Mouse (Mus musculus) embryonic facial prominence, embryonic 15.5 days (tissue): ENCODE data around the gene Sim2. TPM values are rescaled to one million over a fixed set of nuclear protein-coding genes. Genes with fewer than 3 reads are reported as not detected.

Experiments
- ATAC-seq: fragments of 200-750 bp; cut with Nextera tagmentation; 2 replicates; pipeline ENCODE4 v1.8.0; 2017; ENCODE audit warnings: low read depth, moderate TSS enrichment; ENCODE audit not compliant: insufficient number of reproducible peaks, low FRiP score, low TSS enrichment
- H3K27ac ChIP-seq: fragments of 300-500 bp; sonication (generic); replicated peaks from 2 replicates; pipeline ENCODE4 v1.5.1; 2015; ENCODE audit warnings: mild to moderate bottlenecking, inconsistent platforms
- H3K27me3 ChIP-seq: fragments of 300-500 bp; sonication (generic); 2 replicates; pipeline ENCODE4 v1.6.1; 2015; ENCODE audit warnings: inconsistent platforms
- H3K36me3 ChIP-seq: fragments of 300-500 bp; sonication (generic); 2 replicates; pipeline ENCODE4 v1.6.1; 2015; ENCODE audit warnings: mild to moderate bottlenecking, inconsistent platforms
- H3K4me1 ChIP-seq: fragments of 300-500 bp; sonication (generic); 2 replicates; pipeline ENCODE4 v1.6.1; 2015; ENCODE audit warnings: inconsistent platforms
- H3K4me2 ChIP-seq: fragments of 300-500 bp; sonication (generic); replicated peaks from 2 replicates; pipeline ENCODE4 v1.6.1; 2015; ENCODE audit warnings: mild to moderate bottlenecking, inconsistent platforms
- H3K4me3 ChIP-seq: fragments of 300-500 bp; sonication (generic); replicated peaks from 2 replicates; pipeline ENCODE4 v1.5.1; 2015; ENCODE audit warnings: mild to moderate bottlenecking, inconsistent platforms
- H3K9ac ChIP-seq: fragments of 300-500 bp; sonication (generic); 2 replicates; pipeline ENCODE4 v1.6.1; 2015; ENCODE audit warnings: inconsistent platforms
- H3K9me3 ChIP-seq: fragments of 300-500 bp; sonication (generic); replicated peaks from 2 replicates; pipeline ENCODE4 v1.6.1; 2016; ENCODE audit warnings: inconsistent platforms
- WGBS: fragments of 180-500 bp; shearing (Covaris S2); methylation state at CpG from one replicate; pipeline ENCODE4 v1.1.7; 2015; 5-methylcytosine and 5-hydroxymethylcytosine counted together
- polyA plus RNA-seq: library from polyadenylated mRNA; unstranded; fragments of >200 nt; fragmentation: Nextera tagmentation; extraction: Ambion mirVana; gene quantifications from 2 replicates; pipeline ENCODE4 v1.2.1, GENCODE M21; 2015

Gene Sim2
- polyA plus RNA-seq = 0.85 and 1.0 TPM in 2 replicates

GRCm38 (mm10) chr16:94084711-94085602 lies at the start of gene Sim2:
Sim2 (plus strand) TSS chr16:94084931.
- under 1% methylated on average over 95 of the region's 96 CpGs for WGBS
- 0 out of 2 replicates have a peak, but pooled peaks have one; percentile 21 for ATAC-seq
- Histone ChIP-seq H3K4me3 (peak within 1 kb of the TSS; percentile 43), H3K9me3 (no peaks in the 10 kb centered on the region), H3K36me3 (no peaks in the 10 kb centered on the region), H3K4me1 (peaks cover 38% of the 10 kb centered on the region), H3K9ac (peak within 1 kb of the TSS; percentile 12; the same call in 1 of the 2 replicates), H3K4me2 (peak within 1 kb of the TSS; percentile 72), H3K27ac (no peak within 1 kb of the TSS), H3K27me3 (peaks cover 98% of the 10 kb centered on the region)

GRCm38 (mm10) chr16:94037280-94037679 lies 47.5 kb upstream of the Sim2 start:
- Histone ChIP-seq H3K27ac (no peak overlapping the region), H3K36me3 (no peaks in the 10 kb centered on the region), H3K4me3 (no peak overlapping the region), H3K9ac (no peak overlapping the region), H3K9me3 (no peaks in the 10 kb centered on the region), H3K4me1 (peaks cover 13% of the 10 kb centered on the region), H3K27me3 (peaks cover 18% of the 10 kb centered on the region; the same call in 1 of the 2 replicates), H3K4me2 (no peak overlapping the region)
- WGBS = 89% methylated on average over 7 of the region's 7 CpGs
- ATAC-seq = no peak

- Histone ChIP-seq H3K9me3 (no peaks in the 10 kb centered on the region), H3K27ac (no peak overlapping the region), H3K27me3 (peaks cover 18% of the 10 kb centered on the region; the same call in 1 of the 2 replicates), H3K4me2 (no peak overlapping the region), H3K4me1 (peaks cover 13% of the 10 kb centered on the region), H3K9ac (no peak overlapping the region), H3K36me3 (no peaks in the 10 kb centered on the region), H3K4me3 (no peak overlapping the region)
- 62% methylated on average over 12 of the region's 12 CpGs for WGBS
- ATAC-seq = 0 out of 2 replicates have a peak, but pooled peaks have one; percentile 41
Measured at GRCm38 (mm10) chr16:94038272-94038985, 46.3 kb upstream of the Sim2 start.

DNA sequence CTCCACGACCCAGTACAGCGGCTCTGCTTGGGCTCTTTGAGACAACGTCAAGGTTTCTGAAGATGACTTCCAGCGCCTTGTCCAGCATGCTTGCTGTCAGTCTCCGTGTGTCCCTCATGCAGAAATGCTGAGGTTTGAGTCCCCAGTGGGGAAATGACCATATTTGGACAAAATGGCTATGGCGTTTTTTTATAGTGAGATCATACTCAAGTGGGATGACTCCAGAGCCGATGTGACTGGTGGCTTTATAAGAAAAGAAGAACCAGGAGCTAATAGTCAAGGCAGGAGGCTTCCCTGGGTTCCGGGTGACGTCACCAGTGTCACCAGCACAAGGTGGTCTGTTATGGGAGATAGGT lies 45.8 kb upstream of the Sim2 start:
- 84% methylated on average over 9 of the region's 9 CpGs for WGBS
- Histone ChIP-seq H3K9ac (no peak overlapping the region), H3K27me3 (peaks cover 18% of the 10 kb centered on the region; the same call in 1 of the 2 replicates), H3K4me1 (peaks cover 13% of the 10 kb centered on the region), H3K36me3 (no peaks in the 10 kb centered on the region), H3K4me3 (no peak overlapping the region), H3K4me2 (no peak overlapping the region), H3K27ac (no peak overlapping the region), H3K9me3 (no peaks in the 10 kb centered on the region)
- ATAC-seq = no peak

DNA sequence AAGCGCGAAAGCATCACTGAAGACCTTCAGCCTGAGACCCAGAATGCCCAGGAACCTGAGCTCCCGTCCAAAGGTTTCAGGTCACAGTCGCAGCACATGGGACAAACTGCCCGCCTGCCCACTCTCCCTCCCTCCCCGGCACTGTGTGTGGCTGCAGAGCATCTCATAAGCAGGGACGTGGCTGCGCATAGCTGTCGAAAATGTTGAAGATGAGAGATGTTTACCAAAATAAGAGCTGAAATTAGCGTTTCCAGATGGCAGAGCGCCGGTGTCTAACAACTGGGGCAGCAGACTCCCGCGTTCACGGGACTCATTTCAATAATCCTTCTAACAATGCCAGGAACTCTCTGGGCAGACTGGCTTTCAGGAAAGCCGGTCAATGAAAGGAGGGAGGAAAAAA lies 44.2 kb upstream of the Sim2 start:
- H3K4me3 ChIP-seq = peak overlapping the region; percentile 7; the same call in 1 of the 2 replicates

DNA sequence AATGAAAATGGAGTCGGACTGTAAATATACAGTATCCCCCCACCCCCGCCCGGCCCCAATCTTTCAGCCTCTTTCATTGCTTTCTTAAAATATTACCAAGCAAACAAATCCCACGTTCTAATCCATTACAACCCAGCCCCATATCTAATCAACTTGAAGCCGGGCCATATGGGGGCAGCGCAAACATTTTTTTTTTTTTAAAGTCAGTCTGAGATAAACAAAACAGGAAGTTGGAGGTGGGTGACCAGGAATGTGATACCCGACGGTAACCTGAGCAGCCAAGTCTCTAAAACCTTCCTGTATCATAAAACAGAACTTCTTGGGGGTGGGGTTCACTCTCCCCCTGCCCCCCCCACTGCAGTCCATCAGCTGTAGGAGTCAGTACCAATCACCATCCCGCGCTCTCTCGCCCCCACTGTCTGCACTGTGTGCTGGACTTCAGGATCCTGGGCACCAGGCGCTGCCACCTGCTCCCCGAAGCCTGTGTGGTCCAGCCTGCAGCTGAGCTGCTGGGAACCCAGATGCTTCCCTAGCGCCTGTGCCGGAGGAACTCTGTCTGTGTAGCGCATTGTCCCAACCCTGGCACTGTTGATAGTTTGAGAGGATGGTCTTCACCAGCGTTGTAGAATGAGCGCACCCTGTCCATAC lies 43.5 kb upstream of the Sim2 start:
- Histone ChIP-seq H3K36me3 (no peaks in the 10 kb centered on the region), H3K9ac (no peak overlapping the region), H3K27ac (no peak overlapping the region), H3K4me3 (no peak overlapping the region), H3K27me3 (peaks cover 18% of the 10 kb centered on the region; the same call in 1 of the 2 replicates), H3K4me2 (peak overlapping the region; percentile 33), H3K4me1 (peaks cover 13% of the 10 kb centered on the region), H3K9me3 (no peaks in the 10 kb centered on the region)
- no peak for ATAC-seq
- WGBS = 29% methylated on average over 18 of the region's 18 CpGs

More for the DNA sequence above, 44.2 kb upstream of the Sim2 start:
- Histone ChIP-seq H3K9ac (no peak overlapping the region), H3K27ac (no peak overlapping the region), H3K36me3 (no peaks in the 10 kb centered on the region), H3K27me3 (peaks cover 18% of the 10 kb centered on the region; the same call in 1 of the 2 replicates), H3K4me1 (peaks cover 13% of the 10 kb centered on the region), H3K9me3 (no peaks in the 10 kb centered on the region), H3K4me2 (peak overlapping the region; percentile 33)
- ATAC-seq = no peak
- WGBS = 13% methylated on average over 16 of the region's 16 CpGs

DNA sequence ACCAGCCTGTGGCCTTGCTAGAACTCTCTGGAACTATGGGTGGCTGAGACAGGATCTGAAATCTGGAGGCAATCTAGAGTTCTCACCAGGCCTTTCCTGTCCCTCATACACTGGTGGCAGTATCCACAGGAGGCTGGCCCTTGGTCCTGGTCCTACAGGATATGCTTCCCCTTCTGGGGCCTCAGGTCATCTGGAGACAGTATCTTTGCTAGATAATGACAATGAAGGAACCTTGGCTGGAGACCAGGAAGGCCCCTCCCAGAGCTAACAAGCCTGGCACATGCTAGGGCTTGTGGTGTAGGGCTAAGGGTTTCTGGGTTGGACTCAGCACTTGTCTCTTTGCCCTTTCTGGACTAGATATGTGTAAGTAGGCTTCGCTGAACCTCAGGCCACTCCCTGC lies 40.9 kb upstream of the Sim2 start:
- Histone ChIP-seq H3K9me3 (no peaks in the 10 kb centered on the region), H3K4me2 (no peak overlapping the region), H3K4me3 (no peak overlapping the region), H3K36me3 (no peaks in the 10 kb centered on the region), H3K4me1 (peaks cover 13% of the 10 kb centered on the region), H3K9ac (no peak overlapping the region), H3K27ac (no peak overlapping the region), H3K27me3 (peaks cover 17% of the 10 kb centered on the region; the same call in 1 of the 2 replicates)
- 89% methylated on average over 1 of the region's 1 CpGs for WGBS
- no peak for ATAC-seq

- no peak for ATAC-seq
- Histone ChIP-seq H3K4me3 (no peak overlapping the region), H3K9ac (no peak overlapping the region), H3K27ac (no peak overlapping the region), H3K4me2 (no peak overlapping the region), H3K36me3 (no peaks in the 10 kb centered on the region), H3K4me1 (peaks cover 13% of the 10 kb centered on the region), H3K9me3 (no peaks in the 10 kb centered on the region), H3K27me3 (peaks cover 12% of the 10 kb centered on the region; the same call in 1 of the 2 replicates)
- WGBS = 26% methylated on average over 7 of the region's 7 CpGs
Measured at GRCm38 (mm10) chr16:94044996-94045395, 39.7 kb upstream of the Sim2 start.

GRCm38 (mm10) chr16:94050368-94050767 lies 34.4 kb upstream of the Sim2 start:
- no peaks in the 10 kb centered on the region for H3K36me3 ChIP-seq
- H3K4me3 ChIP-seq = no peak overlapping the region
- H3K9ac ChIP-seq = no peak overlapping the region
- H3K27me3 ChIP-seq = no peaks in the 10 kb centered on the region
- H3K4me1 ChIP-seq = no peaks in the 10 kb centered on the region
- no peaks in the 10 kb centered on the region for H3K9me3 ChIP-seq
- H3K27ac ChIP-seq = no peak overlapping the region
- H3K4me2 ChIP-seq = no peak overlapping the region
- WGBS = 87% methylated on average over 3 of the region's 3 CpGs
- ATAC-seq = no peak

GRCm38 (mm10) chr16:94055176-94055575 lies 29.6 kb upstream of the Sim2 start:
- Histone ChIP-seq H3K4me2 (no peak overlapping the region), H3K27me3 (no peaks in the 10 kb centered on the region), H3K36me3 (no peaks in the 10 kb centered on the region), H3K9ac (no peak overlapping the region), H3K9me3 (no peaks in the 10 kb centered on the region), H3K4me3 (no peak overlapping the region), H3K4me1 (peaks cover 9% of the 10 kb centered on the region; the same call in 1 of the 2 replicates), H3K27ac (no peak overlapping the region)
- 75% methylated on average over 12 of the region's 12 CpGs for WGBS
- ATAC-seq = peak; percentile 32; the same call in 1 of the 2 replicates

DNA sequence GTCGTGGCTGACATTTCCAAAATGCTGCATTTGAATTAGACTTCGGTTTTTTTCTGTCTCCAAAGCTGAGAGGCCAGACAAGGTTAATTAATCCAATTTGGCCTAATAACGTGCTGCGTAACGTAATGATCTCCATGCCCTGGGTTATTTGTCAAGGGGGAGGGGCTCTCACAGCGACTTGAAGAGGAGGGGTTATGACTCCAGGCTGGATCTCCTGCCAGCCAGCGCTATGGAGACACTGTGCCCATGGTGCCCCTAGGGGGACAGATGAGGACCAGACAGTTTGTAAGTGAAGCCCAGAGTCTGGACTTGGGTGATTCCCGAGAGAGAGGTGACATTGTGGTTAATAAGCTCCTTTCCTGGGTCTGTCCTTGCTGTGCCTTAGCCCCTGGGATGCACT lies 29.2 kb upstream of the Sim2 start:
- WGBS = 30% methylated on average over 8 of the region's 8 CpGs
- Histone ChIP-seq H3K9me3 (no peaks in the 10 kb centered on the region), H3K27me3 (no peaks in the 10 kb centered on the region), H3K4me1 (peaks cover 9% of the 10 kb centered on the region; the same call in 1 of the 2 replicates), H3K4me3 (no peak overlapping the region), H3K9ac (no peak overlapping the region), H3K36me3 (no peaks in the 10 kb centered on the region), H3K27ac (no peak overlapping the region), H3K4me2 (no peak overlapping the region)
- no peak for ATAC-seq
